Mouse (Mus musculus): ENCODE data around the gene Gm12355. TPM values are rescaled to one million over a fixed set of nuclear protein-coding genes. Genes with fewer than 3 reads are reported as not detected.

Gene Gm12355
- total and polyA plus RNA-seq, 2 experiments from 2014 or later = 0.28 TPM; not detected in 1

- Histone ChIP-seq H3K27ac (ENCODE audit: low read depth, low read length) (no peak overlapping the region), H3K36me3 (ENCODE audit: insufficient read depth, low read length) (no peaks in the 10 kb centered on the region), H3K4me2 (ENCODE audit: low read depth, low read length, poor library complexity, severe bottlenecking) (no peak overlapping the region), H3K9ac (replicated peaks; ENCODE audit: low read length, poor library complexity, severe bottlenecking) (no peak overlapping the region), H3K4me3 (ENCODE audit: low read depth, low read length) (no peak overlapping the region), H3K4me1 (ENCODE audit: insufficient read depth, low read length) (no peaks in the 10 kb centered on the region), H3K9me3 (ENCODE audit: low read length) (no peaks in the 10 kb centered on the region), H3K27me3 (ENCODE audit: insufficient read depth, low read length) (no peaks in the 10 kb centered on the region)
- WGBS = 65% methylated on average over 18 of the region's 18 CpGs
- TF ChIP-seq CTCF (IDR thresholded peaks at IDR 0.05) = no peak
- DNase-seq (ENCODE audit: low spot score) (no peak), ATAC-seq (ENCODE audit: low FRiP score) (no peak)
Measured at GRCm38 (mm10) chr11:98598851-98599290, 26.6 kb downstream of the Gm12355 start.

- H3K27me3 ChIP-seq (ENCODE audit: insufficient read depth, low read length) = no peaks in the 10 kb centered on the region
- no peaks in the 10 kb centered on the region for H3K4me1 ChIP-seq (ENCODE audit: insufficient read depth, low read length)
- no peak for TF ChIP-seq CTCF (IDR thresholded peaks at IDR 0.05)
- H3K4me3 ChIP-seq (ENCODE audit: low read depth, low read length) = no peak within 1 kb of the TSS
- ATAC-seq (ENCODE audit: low FRiP score) (no peak), DNase-seq (ENCODE audit: low spot score) (no peak)
- WGBS = 80% methylated on average over 8 of the region's 8 CpGs
- no peak within 1 kb of the TSS for H3K27ac ChIP-seq (ENCODE audit: low read depth, low read length)
- no peaks in the 10 kb centered on the region for H3K9me3 ChIP-seq (ENCODE audit: low read length)
- H3K9ac ChIP-seq (replicated peaks; ENCODE audit: low read length, poor library complexity, severe bottlenecking) = no peak within 1 kb of the TSS
- H3K36me3 ChIP-seq (ENCODE audit: insufficient read depth, low read length) = no peaks in the 10 kb centered on the region
- no peak within 1 kb of the TSS for H3K4me2 ChIP-seq (ENCODE audit: low read depth, low read length, poor library complexity, severe bottlenecking)
Measured at GRCm38 (mm10) chr11:98597991-98598390, 27.5 kb downstream of the Gm12355 start, which contains the start of gene Lrrc3c. Gene Lrrc3c, plus strand, starts transcription at chr11:98598291.

- Histone ChIP-seq H3K9me3 (ENCODE audit: low read length) (no peaks in the 10 kb centered on the region), H3K36me3 (ENCODE audit: insufficient read depth, low read length) (no peaks in the 10 kb centered on the region), H3K9ac (replicated peaks; ENCODE audit: low read length, poor library complexity, severe bottlenecking) (no peak overlapping the region), H3K27me3 (ENCODE audit: insufficient read depth, low read length) (no peaks in the 10 kb centered on the region), H3K4me1 (ENCODE audit: insufficient read depth, low read length) (no peaks in the 10 kb centered on the region), H3K4me2 (ENCODE audit: low read depth, low read length, poor library complexity, severe bottlenecking) (no peak overlapping the region), H3K4me3 (ENCODE audit: low read depth, low read length) (no peak overlapping the region), H3K27ac (ENCODE audit: low read depth, low read length) (no peak overlapping the region)
- WGBS = 32% methylated on average over 6 of the region's 6 CpGs
- TF ChIP-seq CTCF (IDR thresholded peaks at IDR 0.05) = peak; percentile 71
- DNase-seq (ENCODE audit: low spot score) (peak; percentile 64), ATAC-seq (ENCODE audit: low FRiP score) (no peak)
Measured at GRCm38 (mm10) chr11:98597363-98597762, 28.1 kb downstream of the Gm12355 start.

GRCm38 (mm10) chr11:98595955-98596354 lies 29.5 kb downstream of the Gm12355 start:
- Histone ChIP-seq H3K9me3 (ENCODE audit: low read length) (no peaks in the 10 kb centered on the region), H3K9ac (replicated peaks; ENCODE audit: low read length, poor library complexity, severe bottlenecking) (no peak overlapping the region), H3K4me1 (ENCODE audit: insufficient read depth, low read length) (no peaks in the 10 kb centered on the region), H3K4me2 (ENCODE audit: low read depth, low read length, poor library complexity, severe bottlenecking) (no peak overlapping the region), H3K4me3 (ENCODE audit: low read depth, low read length) (no peak overlapping the region), H3K27ac (ENCODE audit: low read depth, low read length) (no peak overlapping the region), H3K27me3 (ENCODE audit: insufficient read depth, low read length) (no peaks in the 10 kb centered on the region), H3K36me3 (ENCODE audit: insufficient read depth, low read length) (no peaks in the 10 kb centered on the region)
- TF ChIP-seq CTCF (IDR thresholded peaks at IDR 0.05) = no peak
- ATAC-seq (ENCODE audit: low FRiP score) (no peak), DNase-seq (ENCODE audit: low spot score) (no peak)
- 85% methylated on average over 3 of the region's 3 CpGs for WGBS

GRCm38 (mm10) chr11:98595473-98595872 lies 30.0 kb downstream of the Gm12355 start:
- no peak overlapping the region for H3K9ac ChIP-seq (replicated peaks; ENCODE audit: low read length, poor library complexity, severe bottlenecking)
- no peaks in the 10 kb centered on the region for H3K36me3 ChIP-seq (ENCODE audit: insufficient read depth, low read length)
- H3K4me3 ChIP-seq (ENCODE audit: low read depth, low read length) = no peak overlapping the region
- no peaks in the 10 kb centered on the region for H3K9me3 ChIP-seq (ENCODE audit: low read length)
- WGBS = 75% methylated on average over 10 of the region's 10 CpGs
- H3K27me3 ChIP-seq (ENCODE audit: insufficient read depth, low read length) = no peaks in the 10 kb centered on the region
- no peak for TF ChIP-seq CTCF (IDR thresholded peaks at IDR 0.05)
- DNase-seq (ENCODE audit: low spot score) = no peak
- H3K4me1 ChIP-seq (ENCODE audit: insufficient read depth, low read length) = no peaks in the 10 kb centered on the region
- no peak overlapping the region for H3K4me2 ChIP-seq (ENCODE audit: low read depth, low read length, poor library complexity, severe bottlenecking)
- no peak overlapping the region for H3K27ac ChIP-seq (ENCODE audit: low read depth, low read length)
- no peak for ATAC-seq (ENCODE audit: low FRiP score)

- Histone ChIP-seq H3K4me1 (ENCODE audit: insufficient read depth, low read length) (no peaks in the 10 kb centered on the region), H3K4me2 (ENCODE audit: low read depth, low read length, poor library complexity, severe bottlenecking) (no peak overlapping the region), H3K27ac (ENCODE audit: low read depth, low read length) (no peak overlapping the region), H3K4me3 (ENCODE audit: low read depth, low read length) (no peak overlapping the region), H3K36me3 (ENCODE audit: insufficient read depth, low read length) (no peaks in the 10 kb centered on the region), H3K27me3 (ENCODE audit: insufficient read depth, low read length) (no peaks in the 10 kb centered on the region), H3K9ac (replicated peaks; ENCODE audit: low read length, poor library complexity, severe bottlenecking) (no peak overlapping the region), H3K9me3 (ENCODE audit: low read length) (no peaks in the 10 kb centered on the region)
- no peak for TF ChIP-seq CTCF (IDR thresholded peaks at IDR 0.05)
- ATAC-seq (ENCODE audit: low FRiP score) (no peak), DNase-seq (ENCODE audit: low spot score) (no peak)
- 79% methylated on average over 6 of the region's 6 CpGs for WGBS
Measured at GRCm38 (mm10) chr11:98595021-98595420, 30.4 kb downstream of the Gm12355 start.
